Mouse (Mus musculus) B cell, adult 2 months (primary cell): Measurements from ENCODE around the gene Kif1b.

Experiments
- DNase-seq, 2 experiments: peaks; one replicate each; pipeline ENCODE4 v3.0.0; 2022

Gene Kif1b

DNA sequence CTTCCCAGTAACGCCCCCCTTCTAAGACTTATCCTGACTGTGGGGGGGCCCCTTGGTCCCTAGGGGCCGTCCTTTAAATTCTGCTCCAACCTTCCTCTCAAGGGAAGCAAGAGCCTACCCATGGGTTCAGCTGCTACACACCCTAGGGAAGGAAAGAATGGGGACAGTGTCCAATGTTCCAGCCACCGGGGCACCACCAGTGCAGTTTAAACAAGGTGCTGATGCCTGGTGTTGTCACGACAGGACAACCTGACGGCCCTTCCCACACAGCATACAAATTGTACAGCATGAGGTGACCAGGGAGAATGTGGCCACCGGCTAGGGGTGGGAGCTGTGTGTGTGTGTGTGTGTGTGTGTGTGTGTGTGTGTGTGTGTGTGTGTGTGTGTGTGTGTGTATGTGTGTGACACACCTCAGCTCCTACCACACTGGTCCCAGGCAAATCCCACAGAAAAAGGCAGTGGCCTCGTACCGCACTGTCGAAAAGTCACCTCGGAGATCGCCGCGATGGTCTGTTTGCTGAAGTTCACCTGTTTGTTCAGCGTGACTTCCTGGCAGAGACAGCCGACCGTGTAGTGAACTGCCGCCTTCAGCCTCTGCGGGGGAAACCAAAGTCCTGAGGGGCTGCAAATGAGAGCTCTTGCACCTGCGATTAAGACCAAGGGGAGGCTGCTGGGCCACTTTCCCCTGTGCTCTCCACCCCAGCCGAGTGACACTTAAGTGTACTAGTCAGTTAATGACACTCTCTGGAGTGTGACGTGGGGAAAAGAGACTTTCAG is 175.5 kb downstream of the Kif1b start:
- peak; percentile 74 to 75 for DNase-seq

DNA sequence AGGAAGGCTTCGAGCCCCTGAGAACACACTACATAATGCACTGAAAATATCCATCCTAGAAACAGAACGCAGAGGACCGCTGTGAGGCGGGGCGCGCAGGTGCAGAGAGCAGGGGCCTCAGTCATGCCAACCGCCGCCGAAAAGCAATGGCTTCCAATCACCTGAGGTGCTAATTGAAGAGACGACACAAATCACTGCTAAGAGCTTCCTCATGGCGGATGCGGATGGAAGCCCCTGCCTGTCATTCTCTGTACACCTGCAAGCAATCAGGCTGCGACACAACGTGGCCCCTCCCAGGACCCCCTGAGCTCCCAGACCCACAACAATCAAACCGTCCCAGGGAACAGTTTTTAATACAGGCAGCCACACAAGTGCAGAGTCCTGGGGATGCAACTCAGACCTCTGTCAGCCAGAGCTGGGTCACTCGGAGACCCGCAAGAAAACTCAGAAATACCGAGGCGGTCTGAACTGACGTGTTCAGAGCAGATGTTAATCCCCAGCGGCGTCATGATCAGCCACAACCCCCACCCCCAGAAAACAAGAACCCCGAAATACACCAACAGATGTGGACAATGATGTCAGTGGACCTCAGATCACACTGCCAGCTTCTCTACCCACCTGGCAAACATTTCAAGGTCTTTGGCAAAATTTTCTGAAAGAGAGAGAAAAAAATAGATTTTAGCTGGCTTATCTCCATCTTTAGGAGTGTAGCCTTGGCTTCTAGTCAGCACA is 176.3 kb downstream of the Kif1b start:
- peak; percentile 52 to 55 for DNase-seq

DNA sequence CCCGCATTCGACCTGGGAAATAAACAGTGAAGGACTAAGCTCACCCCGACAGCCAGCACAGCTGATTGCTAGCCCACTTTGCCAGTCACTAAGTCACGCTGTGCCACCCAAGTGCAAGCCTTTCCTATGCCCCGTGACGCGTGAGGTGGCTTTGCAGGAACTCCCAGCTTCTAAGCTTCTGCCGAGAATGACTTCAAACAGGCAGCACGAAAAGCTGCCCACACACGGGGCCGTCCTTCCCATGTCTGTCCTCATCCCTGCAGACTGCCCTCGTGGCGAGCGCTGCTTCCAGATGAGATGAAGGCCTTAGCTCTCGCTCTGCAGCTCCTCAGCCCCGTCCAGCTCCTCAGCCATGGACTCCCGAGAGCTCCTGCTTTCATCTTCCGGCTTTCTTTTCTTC is 179.0 kb downstream of the Kif1b start:
- DNase-seq, result no peak

DNA sequence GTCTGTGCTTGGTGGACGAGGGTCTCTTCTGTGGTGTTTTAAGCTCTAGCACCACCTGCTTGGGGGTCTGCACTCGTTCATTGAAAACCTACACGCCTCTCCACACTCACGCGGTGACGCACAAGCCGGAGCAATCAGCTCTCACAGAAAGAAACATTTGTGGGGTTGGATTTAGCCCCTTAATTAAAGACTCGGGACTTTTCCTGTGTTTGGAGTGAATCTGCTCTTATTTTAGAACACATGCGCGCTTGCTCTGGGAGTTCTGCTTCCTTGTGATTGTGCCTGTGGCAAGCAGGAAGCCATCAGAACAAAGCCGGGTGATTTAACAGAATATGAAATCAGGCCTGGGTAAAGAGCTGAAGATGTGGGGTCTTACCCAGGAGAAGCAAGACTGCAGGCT is 180.8 kb downstream of the Kif1b start, which contains the start of gene Cort:
TSS of gene Cort (minus strand) at position 101 of the 400 bp plus-strand sequence.
- no peak for DNase-seq
